Mouse (Mus musculus) C2C12 (cell line): ENCODE results near the gene Zmym6. TPM values are rescaled to one million over a fixed set of nuclear protein-coding genes. Genes with fewer than 3 reads are reported as not detected.

Source experiments
- H3K27me3 ChIP-seq: one replicate; pipeline ENCODE4 v1.6.1; 2011; ENCODE audit not compliant: control insufficient read depth, insufficient read depth, insufficient read length
- H3K36me3 ChIP-seq: one replicate; pipeline ENCODE4 v1.6.1; 2011; ENCODE audit not compliant: control insufficient read depth, insufficient read depth
- H3K4me3 ChIP-seq: one replicate; pipeline ENCODE4 v1.5.1; 2011; ENCODE audit warnings: mild to moderate bottlenecking, control low read depth; ENCODE audit not compliant: poor library complexity, insufficient read depth, severe bottlenecking
- H3K79me2 ChIP-seq: one replicate; pipeline ENCODE4 v1.6.1; 2011; ENCODE audit not compliant: control insufficient read depth, insufficient read depth
- H3K79me3 ChIP-seq: one replicate; pipeline ENCODE4 v1.6.1; 2011; ENCODE audit warnings: low read depth, control low read depth
- H3ac ChIP-seq: one replicate; pipeline ENCODE3; 2011; ENCODE audit warnings: low read depth; ENCODE audit not compliant: control insufficient read depth, insufficient read length
- CEBPB ChIP-seq: IDR thresholded peaks from one replicate; pipeline ENCODE4 v1.6.1; 2011; ENCODE audit warnings: low read depth, mild to moderate bottlenecking, control low read depth, moderate library complexity
- CTCF ChIP-seq: IDR thresholded peaks from one replicate; pipeline ENCODE4 v1.5.1; 2011; ENCODE audit not compliant: control insufficient read depth, insufficient read depth, insufficient read length
- FOSL1 ChIP-seq: IDR thresholded peaks from one replicate; pipeline ENCODE4 v1.8.0; 2011; ENCODE audit warnings: mild to moderate bottlenecking, low read length; ENCODE audit not compliant: poor library complexity, insufficient read depth, severe bottlenecking
- MAX ChIP-seq: IDR thresholded peaks from one replicate; pipeline ENCODE4 v1.6.1; 2011; ENCODE audit warnings: mild to moderate bottlenecking, control low read depth
- MYOD1 ChIP-seq: IDR thresholded peaks from one replicate; pipeline ENCODE4 v1.6.1; 2011; ENCODE audit warnings: low read depth; ENCODE audit not compliant: control insufficient read depth, insufficient read length
- MYOG ChIP-seq: IDR thresholded peaks from one replicate; pipeline ENCODE4 v1.6.1; 2011; ENCODE audit not compliant: control insufficient read depth, insufficient read length; ENCODE audit errors: extremely low read depth
- USF1 ChIP-seq: IDR thresholded peaks from one replicate; pipeline ENCODE4 v1.6.1; 2011; ENCODE audit warnings: low read depth, mild to moderate bottlenecking, control low read depth, moderate library complexity
- polyA plus RNA-seq: library from polyadenylated mRNA; unstranded; fragments of >200 nt; fragmentation: generic; extraction: Trizol; gene quantifications from one replicate; pipeline ENCODE4 v1.2.1, GENCODE M21; 2012; ENCODE audit warnings: missing spikeins

Gene Zmym6
- polyA plus RNA-seq, 1 experiment, result not detected

GRCm38 (mm10) chr4:127107566-127107965 lies 30.4 kb downstream of the Zmym6 start:
- no peaks in the 10 kb centered on the region for H3K36me3 ChIP-seq
- no peaks in the 10 kb centered on the region for H3K79me2 ChIP-seq
- H3K4me3 ChIP-seq, result no peak overlapping the region
- H3K79me3 ChIP-seq, result no peaks in the 10 kb centered on the region
- no peak for TF ChIP-seq FOSL1
- no peak for TF ChIP-seq CEBPB
- no peak for TF ChIP-seq MYOG
- no peak for TF ChIP-seq CTCF
- TF ChIP-seq USF1, result no peak
- no peak for TF ChIP-seq MAX
- no peak for TF ChIP-seq MYOD1
- H3ac ChIP-seq, result no peak overlapping the region
- H3K27me3 ChIP-seq, result no peaks in the 10 kb centered on the region

- H3K36me3 ChIP-seq, result no peaks in the 10 kb centered on the region
- H3K4me3 ChIP-seq, result no peak overlapping the region
- H3K79me3 ChIP-seq, result no peaks in the 10 kb centered on the region
- H3K79me2 ChIP-seq, result no peaks in the 10 kb centered on the region
- no peak overlapping the region for H3ac ChIP-seq
- H3K27me3 ChIP-seq, result no peaks in the 10 kb centered on the region
- no peak for TF ChIP-seq MAX
- TF ChIP-seq MYOG, result no peak
- TF ChIP-seq FOSL1, result no peak
- no peak for TF ChIP-seq CEBPB
- TF ChIP-seq CTCF, result no peak
- no peak for TF ChIP-seq USF1
- TF ChIP-seq MYOD1, result no peak
These were observed 33.4 kb downstream of the Zmym6 start for GRCm38 (mm10) chr4:127110570-127110969.

GRCm38 (mm10) chr4:127123391-127123790 lies 46.2 kb downstream of the Zmym6 start, which contains the start of gene Tmem35b:
Tmem35b (plus strand) TSS chr4:127123691.
- Histone ChIP-seq H3K27me3 (peaks cover 3% of the 10 kb centered on the region), H3K36me3 (no peaks in the 10 kb centered on the region), H3K79me3 (no peaks in the 10 kb centered on the region), H3K4me3 (no peak within 1 kb of the TSS), H3K79me2 (no peaks in the 10 kb centered on the region), H3ac (no peak within 1 kb of the TSS)
- no peak for TF ChIP-seq MYOD1
- no peak for TF ChIP-seq USF1
- no peak for TF ChIP-seq CEBPB
- TF ChIP-seq CTCF, result no peak
- no peak for TF ChIP-seq FOSL1
- no peak for TF ChIP-seq MAX
- no peak for TF ChIP-seq MYOG

- TF ChIP-seq CEBPB, result no peak
- TF ChIP-seq MYOG, result no peak
- no peak for TF ChIP-seq USF1
- TF ChIP-seq MYOD1, result no peak
- TF ChIP-seq MAX, result no peak
- no peak for TF ChIP-seq FOSL1
- no peak for TF ChIP-seq CTCF
- Histone ChIP-seq H3K36me3 (no peaks in the 10 kb centered on the region), H3K4me3 (no peak overlapping the region), H3ac (no peak overlapping the region), H3K79me3 (no peaks in the 10 kb centered on the region), H3K27me3 (peaks cover 3% of the 10 kb centered on the region), H3K79me2 (no peaks in the 10 kb centered on the region)
These were observed 47.1 kb downstream of the Zmym6 start for GRCm38 (mm10) chr4:127124331-127124730.

GRCm38 (mm10) chr4:127125834-127126463 lies 48.8 kb downstream of the Zmym6 start:
- Histone ChIP-seq H3K36me3 (no peaks in the 10 kb centered on the region), H3K79me2 (no peaks in the 10 kb centered on the region), H3ac (no peak overlapping the region), H3K4me3 (no peak overlapping the region), H3K27me3 (peaks cover 3% of the 10 kb centered on the region), H3K79me3 (no peaks in the 10 kb centered on the region)
- no peak for TF ChIP-seq FOSL1

- Histone ChIP-seq H3K79me3 (no peaks in the 10 kb centered on the region), H3K36me3 (no peaks in the 10 kb centered on the region), H3K27me3 (no peaks in the 10 kb centered on the region), H3ac (no peak overlapping the region), H3K4me3 (no peak overlapping the region), H3K79me2 (no peaks in the 10 kb centered on the region)
- TF ChIP-seq USF1 (no peak), FOSL1 (no peak), MYOG (no peak), MYOD1 (no peak), CEBPB (no peak), CTCF (no peak), MAX (no peak)
These were observed 57.5 kb downstream of the Zmym6 start for GRCm38 (mm10) chr4:127134687-127135086.
